Mouse (Mus musculus) layer of hippocampus, postnatal 25 days (tissue): ENCODE data around the gene Soat2. TPM values are rescaled to one million over a fixed set of nuclear protein-coding genes. Genes with fewer than 3 reads are reported as not detected.

Experiments
- DNase-seq, 2 experiments: peaks; one replicate each; pipeline ENCODE4 v3.0.0; 2022; ENCODE audit warnings: mixed read lengths in 2 of 2, low spot score in 1 of 2; ENCODE audit errors: extremely low spot score in 1 of 2
- total RNA-seq, 2 experiments: library from RNA; stranded (reverse); gene quantifications; 2 replicates each; pipeline ENCODE4 v1.2.3; 2021

Soat2 gene
- total RNA-seq, 2 experiments from 2014 or later: not detected

DNA sequence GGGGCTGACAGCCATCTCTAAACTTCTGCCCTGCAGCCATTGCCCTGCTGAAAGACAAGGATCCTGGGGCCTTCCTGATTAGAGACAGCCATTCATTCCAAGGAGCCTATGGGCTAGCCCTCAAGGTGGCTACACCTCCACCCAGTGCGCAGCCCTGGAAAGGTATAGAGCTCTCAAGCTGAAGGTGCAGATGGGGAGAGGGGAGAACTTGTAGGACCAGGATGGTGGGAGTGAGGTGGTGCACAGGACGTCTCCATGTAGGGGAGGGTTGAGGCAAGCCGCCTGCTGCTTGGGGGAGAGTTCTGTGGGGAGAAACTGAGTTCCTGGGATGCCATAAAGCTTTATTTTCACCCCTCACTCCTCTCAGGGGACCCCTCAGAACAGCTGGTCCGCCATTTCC is 36.7 kb upstream of the Soat2 start:
- no peak for DNase-seq

DNA sequence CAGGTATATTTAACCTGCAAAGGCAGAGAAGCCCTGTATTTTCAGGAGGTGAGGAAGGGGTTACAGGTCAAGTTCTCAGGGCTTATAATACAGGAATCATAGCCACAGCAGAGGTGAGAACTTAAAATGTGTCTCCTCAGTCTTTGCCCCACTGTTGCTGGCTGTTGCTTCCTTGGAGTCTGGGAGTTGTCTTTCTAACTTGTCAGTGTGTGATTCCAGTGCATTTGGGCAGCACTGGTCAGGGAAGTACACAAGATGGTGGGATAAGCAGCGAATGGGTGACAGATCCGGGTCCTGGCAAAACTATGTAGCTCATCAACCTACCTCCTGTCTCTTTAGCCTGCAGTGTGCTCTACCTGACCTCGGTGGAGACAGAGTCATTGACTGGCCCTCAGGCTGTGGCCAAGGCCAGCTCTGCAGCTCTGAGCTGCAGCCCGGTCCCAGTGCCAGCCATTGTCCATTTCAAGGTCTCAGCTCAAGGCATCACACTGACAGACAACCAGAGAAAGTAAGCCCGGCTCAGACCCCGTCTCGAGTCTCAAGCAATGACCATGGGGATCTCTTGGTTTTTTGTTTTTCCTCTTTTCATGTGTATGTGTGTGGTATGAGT is 35.6 kb upstream of the Soat2 start:
- no peak for DNase-seq

DNA sequence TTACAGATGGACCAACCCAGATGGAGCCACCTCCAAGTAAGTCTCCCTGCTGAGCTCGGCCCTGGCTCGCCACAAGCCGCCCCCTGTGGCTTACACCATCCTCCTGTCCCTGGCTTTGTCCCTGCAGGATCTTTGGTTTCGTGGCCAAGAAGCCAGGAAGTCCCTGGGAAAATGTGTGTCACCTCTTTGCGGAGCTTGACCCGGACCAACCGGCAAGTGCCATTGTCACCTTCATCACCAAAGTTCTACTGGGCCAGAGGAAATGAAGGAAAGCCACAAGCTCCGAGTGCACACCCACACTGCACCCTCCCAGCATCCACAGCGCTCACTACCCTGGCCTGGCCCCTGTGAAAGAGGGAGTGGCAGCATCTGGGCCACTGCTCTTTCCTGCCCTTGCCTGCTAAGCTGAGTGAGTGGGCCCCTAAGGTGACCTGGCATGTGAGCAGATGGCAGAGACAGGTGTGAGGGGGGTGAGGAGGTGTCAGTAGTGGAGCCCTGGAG is 34.5 kb upstream of the Soat2 start:
- DNase-seq: no peak

DNA sequence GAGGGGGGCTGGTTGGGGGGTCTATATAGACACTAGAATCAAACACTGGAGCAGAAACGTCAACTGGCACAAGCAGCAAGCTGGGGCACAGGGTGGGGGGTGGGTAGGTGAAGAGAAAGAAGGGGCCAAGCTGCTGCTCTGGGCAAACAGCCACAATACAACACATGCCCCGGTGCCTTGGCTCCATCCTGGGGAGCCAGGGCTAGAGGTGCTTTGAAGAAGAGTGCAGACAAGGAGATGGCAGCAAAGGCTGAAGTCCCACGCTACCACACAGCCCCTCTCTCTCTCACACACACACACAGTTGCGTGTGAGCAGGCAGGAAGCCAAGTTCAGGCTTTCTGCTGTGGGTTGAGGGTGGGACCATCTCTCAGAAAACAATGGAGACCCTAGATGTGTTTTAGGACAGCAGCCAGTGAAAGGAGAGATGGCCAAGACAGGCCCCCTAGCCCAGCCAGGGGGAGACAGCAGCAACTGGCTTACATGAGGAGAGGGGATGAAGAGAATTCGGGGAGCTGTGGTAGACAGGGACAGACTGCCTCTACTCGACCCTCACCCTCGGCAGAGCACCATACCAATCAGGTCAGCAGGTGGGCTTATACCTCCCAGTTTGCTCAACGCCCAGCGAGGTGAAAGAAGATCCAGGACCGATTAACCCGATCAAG is 33.4 kb upstream of the Soat2 start:
- no peak for DNase-seq

DNA sequence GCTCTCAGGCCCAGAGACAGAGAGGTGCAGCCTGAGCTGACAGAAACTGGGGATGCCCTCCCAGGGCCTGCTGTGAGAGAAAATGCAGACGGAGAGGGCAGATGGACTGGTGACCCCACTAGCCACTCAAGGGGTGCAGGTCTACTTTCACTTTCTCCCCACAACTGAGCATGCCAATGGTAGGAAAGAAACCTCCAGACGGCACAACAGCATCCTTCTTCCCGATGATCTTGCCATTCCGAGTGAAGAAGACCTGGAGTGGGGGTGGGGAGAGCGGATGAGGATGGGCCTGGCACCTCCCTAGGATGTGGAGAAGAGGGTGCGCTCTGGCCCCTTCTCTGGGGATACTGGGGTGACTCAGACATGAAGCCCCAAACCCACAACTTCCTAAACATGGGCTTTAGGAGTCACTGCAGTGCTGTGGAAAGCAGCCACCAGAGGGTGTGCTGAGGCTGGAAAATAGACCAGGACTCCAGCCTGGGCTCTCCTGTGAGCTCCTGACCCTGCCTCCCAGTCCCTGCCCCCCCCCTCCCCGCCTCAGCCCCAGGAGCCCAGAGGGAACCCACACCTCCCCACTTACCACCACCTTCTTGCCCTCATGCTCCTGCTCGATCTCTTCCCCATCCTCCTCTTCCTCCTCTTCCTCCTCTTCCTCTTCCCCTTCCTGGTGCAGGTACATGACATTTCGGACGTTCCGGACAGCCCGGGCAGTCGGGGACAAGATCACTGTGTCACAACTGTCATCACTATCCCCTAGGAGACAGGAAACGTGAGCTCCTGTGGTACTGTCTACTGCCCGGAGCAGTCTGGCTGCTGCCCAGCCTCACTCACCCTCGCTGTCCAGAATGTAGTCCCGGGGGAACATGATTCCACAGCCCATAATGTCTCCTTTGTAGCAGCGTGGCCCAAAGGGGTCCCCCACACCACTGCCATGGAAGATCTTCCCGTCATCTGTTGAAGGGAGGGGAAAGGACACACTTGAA is 32.6 kb upstream of the Soat2 start:
- DNase-seq: no peak

DNA sequence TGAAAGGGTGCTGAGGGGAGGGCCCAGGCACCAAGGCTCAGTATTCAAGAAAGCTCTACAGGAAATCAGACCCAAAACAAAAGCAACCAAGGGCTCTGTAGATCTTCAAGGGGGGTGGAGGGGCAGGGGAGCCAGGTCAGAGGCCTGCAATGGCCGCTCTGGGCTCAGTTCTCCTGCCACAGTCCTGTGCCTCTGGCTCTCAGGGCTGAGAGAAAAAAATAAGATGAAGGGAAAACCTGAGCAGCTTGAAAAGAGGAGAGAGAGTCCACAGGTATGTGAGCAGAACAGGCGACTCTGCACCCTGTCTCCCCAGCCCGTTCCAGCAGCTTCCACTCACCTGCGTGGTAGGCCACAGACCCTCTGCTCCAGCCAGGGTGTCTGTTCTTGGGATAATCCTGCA is 31.7 kb upstream of the Soat2 start:
- no peak for DNase-seq

DNA sequence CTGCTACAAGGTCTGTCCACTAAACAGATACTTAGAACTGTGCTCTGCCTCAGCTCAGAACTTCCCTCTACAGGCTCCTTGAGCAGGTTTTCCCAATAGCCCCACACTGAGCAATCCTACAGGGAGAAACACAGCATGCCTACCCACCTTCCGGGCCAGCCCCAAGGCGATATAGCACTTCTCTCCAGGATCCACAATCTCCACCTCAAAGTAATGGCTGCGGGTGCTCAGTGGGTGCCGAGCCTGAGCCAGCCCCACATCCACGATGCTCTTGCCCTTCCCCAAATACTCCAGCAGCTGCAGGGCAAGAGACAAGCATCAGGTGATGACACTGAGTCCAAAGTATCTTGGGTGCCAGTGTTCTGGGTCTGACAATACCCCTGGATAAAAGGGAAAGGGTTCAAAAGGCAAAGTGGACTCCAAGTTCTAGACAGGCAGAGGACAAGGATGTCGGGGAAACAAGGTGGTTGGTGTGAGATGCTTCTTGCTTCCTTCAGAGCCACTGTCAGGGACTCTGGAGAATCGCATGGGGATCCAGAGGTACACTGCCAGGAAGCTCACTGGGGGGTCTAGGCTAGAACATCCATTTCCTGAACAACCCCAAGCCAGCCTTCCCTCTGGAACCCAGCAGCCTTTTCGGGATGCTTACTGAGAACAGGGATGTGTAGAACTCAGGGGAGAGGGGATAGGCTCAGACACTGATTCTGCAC is 31.1 kb upstream of the Soat2 start:
- no peak for DNase-seq

DNA sequence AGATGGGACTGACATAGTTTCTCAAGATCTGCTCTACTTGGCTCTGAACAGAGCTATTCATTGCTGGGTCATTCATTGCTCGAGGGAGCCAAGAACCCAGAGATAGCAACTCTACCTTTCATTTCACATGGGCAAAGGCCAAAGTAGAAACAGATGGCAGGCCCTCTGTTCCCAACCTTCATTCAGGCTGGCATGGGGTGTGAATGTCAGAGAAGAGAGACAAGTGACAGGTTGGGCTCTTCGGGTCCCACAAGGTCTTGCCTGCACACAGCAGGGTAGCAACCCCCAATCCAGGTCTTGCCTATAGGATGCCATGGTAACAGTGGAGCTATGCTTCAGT is 30.5 kb upstream of the Soat2 start:
- no peak for DNase-seq

DNA sequence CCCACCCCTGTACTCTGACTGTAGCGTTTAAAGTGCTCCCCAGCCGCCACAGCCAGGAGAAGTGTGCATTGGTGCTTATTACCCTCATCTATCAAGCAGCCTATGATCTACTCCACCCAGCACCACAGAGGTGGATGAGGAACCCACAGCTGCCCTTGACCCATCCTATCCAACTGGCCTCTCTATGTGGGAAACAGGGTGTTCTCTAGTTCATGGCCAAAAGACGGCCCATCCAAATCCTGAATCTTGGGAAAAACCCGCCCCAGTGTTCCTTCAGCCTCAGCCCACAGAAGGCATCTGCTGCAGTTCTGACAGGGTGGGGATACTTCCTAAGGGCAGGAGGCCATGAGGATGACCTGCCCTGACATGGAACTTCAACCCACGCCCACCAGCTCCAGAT is 29.8 kb upstream of the Soat2 start:
- DNase-seq: no peak

DNA sequence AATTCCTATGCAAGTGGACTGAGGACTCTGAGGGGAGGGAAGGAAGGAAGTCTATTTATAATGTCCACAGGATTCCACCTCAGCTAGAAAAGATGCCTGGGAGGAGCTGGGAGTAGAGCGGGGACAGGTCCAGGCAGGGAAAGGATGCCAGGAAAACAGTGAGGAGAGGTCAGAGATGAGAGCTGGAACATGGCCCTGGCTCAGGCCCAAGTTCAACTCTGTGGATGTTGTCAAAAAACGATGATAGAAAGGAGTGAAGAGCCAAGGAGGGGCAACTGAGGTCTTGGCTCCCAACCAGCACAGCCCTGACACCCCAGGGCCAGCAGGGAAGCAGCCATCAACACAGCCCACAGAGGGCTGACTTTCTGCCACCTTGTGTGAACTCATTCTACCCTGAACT is 24.0 kb upstream of the Soat2 start:
- no peak for DNase-seq

DNA sequence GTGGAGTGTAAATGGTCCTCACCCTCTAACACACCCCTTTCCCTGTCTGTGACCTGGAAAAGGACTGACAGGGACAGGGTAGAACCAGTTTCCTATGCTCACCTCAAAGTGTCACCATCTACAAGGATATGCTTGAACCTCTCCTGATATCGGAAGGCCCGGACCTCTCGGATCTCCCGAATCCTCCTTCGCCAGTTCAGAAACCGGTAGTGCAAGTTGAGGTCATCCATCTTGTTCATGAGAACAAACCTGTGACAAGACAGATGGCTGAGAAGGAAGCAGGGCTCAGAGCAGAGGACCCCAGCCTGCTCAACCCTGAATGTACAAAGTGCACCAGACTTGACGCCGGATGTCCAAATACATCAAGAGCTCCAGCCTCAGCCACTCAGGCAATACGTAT is 17.0 kb upstream of the Soat2 start:
- no peak for DNase-seq

DNA sequence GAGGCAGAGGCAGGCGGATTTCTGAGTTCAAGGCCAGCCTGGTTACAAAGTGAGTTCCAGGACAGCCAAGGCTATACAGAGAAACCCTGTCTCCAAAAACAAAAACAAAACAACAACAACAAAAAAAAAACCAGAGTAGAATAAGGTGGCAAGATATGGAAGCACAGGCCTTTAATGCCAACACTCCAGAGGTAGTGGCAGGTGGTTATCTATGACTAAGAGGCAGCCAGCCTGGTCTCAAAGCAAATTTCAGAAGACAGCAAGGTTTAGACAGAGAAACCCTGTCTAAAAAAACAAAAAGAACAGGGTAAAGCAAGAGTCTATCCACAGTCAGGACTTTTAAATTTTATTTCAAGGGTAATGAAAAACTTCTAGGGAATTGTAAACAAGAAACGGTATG is 15.6 kb upstream of the Soat2 start:
- DNase-seq: no peak

DNA sequence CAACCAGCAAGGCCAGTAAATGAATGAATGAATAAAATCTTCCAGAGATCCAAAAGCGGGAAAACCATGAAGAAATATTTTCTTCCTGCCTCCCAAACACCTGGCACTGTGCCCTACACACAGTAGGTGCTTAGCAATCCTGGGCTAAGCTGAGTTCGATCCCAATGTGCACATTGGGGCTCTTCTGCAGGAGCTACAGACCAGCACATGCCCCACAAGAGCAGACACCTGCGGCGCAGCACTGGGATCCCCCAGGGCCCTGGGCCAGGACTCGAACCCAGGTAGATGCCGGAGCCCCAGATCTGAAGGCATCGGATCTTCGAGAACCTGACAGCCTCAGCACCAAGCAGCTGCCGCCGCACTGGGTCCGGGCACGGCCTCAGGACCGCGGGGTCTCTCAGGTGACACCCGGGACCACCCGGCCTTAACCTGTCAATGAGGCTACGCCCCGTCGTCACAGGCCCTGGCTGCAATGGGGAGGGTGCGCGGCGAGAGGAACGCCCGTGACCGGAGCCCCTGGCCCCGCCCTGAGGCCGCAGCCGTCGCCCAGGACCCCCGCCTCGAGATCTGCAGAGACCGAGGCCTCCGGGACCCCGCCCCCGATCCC is 14.7 kb upstream of the Soat2 start:
- DNase-seq: no peak

DNA sequence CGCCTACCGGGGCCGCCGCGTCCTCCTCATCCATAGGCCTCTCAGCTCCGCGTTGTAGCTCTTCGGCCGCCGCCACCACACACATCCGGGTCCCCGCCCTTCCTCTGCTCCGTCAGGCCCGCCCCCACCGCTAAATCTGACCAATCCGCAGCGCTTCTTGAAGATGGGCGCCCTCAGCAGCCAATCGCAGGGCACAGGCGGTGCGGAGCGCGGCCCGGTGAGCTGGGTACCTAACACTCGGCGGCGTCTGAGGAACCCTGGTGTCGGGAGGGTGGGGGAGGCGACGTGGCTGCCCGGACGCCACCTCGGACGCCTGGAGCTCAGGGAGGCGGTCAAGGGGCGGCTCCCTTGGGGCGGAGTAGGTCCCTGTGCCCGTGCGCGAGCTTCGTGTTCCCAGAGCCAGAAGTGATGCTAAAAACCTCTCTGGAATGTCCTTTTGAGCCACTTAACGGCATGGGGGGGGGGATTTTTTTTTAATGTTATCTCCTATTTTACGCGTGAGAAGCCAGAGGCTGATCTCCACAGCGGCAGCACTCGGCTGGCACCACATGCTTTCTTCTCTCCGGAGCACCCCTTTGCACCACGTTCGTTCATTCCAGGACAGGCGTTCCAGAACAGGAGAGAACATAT is 14.1 kb upstream of the Soat2 start, which contains the start of gene Spryd3:
TSS of gene Spryd3 (minus strand) at position 106 of the 630 bp plus-strand sequence.
- DNase-seq: peak; percentile 97 to 99

DNA sequence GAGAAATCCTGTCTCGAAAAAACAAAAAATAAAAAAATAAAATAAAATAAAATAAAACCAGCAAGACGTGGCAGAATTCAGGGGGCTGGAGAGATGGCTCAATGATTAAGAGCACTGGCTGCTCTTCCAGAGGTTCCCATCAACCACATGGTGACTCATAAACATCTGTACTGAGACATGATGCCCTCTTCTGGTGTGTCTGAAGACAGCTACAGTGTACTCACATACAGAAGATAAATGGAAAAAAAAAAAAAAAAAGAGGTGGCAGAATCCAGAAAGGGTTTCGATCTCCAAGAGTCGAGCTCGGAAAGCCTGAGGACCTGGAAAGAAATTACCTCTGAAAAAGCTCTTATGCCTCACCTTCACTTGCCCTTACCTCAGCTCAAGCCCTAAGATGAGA is 9.2 kb upstream of the Soat2 start:
- DNase-seq: no peak

DNA sequence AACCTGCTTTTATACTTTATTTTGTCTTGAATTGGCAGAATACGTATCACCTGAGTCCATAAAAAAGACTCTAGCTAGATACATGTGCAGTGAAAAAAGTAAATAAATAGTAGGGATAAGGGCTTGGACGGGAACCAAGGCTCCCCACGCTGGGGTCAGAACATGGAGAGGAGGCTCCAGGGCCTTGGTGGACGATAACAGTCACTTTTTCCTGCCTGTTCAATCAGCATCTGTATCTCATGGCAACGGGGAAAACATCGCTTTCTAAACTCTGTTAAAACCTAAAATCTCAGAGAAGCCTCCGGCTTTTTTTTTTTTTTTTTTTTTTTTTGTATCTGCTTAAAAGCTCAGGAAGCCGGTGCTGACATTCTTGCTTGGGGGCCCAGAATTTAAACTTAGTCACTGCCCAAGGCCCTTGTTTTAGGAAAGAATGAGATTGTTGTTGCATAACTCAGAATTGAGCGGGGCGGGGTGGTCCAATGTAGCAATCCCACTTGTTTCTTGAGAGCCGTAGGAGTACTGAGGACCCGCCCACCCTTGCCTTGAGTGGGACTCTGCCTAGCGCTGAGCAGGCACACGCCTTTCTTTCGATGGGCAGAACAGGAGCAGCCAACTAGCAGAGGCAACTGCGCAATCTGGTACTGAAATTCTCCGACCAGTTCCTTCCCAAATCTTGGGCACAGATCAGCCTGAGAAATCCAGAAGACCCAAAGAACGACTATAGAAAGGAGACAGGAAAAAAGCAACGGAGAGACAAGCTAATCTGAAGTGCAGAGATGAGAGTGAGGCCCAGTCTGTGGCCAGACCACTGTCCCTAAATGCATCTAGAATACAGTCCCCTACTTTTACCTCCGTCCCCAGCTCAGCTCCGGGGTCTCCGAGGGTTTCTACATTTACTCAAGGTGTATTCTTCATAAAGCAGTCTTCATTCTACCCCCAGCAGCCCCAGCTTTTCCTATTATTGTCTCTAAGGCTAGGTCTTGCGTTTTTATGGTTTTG is 7.1 kb upstream of the Soat2 start:
- no peak for DNase-seq

DNA sequence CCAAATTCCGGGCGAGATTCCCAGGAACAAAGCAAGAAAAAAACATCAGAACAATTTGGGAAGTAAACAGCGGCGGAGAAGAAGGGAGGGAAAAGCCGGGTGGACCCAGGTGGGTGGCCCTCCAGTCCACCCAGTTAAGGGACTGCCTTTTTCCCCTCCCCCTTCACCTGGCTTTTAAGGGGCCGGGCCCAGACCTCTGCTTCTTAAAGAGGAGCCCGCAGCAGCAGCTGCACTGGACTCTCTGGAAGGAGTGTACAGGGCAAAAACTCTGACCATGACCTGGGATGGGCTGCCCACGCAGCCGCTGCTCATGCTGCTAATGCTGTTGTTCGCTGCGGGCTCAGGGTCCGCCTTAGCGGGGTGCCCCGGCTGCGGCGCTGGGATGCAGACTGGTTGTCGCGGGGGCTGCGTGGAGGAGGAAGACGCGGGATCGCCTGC is 6.0 kb upstream of the Soat2 start, which contains the start of gene Igfbp6:
TSS of gene Igfbp6 (plus strand) at position 89 of the 438 bp plus-strand sequence.
- no peak for DNase-seq

DNA sequence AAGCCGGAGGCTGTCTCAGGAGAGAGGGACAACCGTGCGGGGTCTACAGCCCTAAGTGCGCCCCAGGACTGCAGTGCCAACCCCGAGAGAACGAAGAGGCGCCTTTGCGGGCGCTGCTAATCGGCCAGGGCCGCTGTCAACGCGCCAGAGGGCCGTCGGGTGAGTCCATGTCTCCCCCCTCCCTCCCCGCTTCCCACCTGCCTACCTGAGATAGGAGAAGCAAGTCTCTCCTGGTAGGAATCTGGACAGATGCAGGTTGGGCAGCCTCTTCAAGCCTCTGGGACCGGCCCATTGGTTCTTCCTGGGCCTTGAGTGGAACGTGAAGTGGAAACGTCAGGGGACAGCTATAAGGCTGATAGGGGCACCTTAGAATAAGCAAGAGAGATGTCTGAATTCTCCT is 5.6 kb upstream of the Soat2 start:
- DNase-seq: no peak
